ENCODE assay signal across 9 mouse cellular contexts in the genomic region with DNA sequence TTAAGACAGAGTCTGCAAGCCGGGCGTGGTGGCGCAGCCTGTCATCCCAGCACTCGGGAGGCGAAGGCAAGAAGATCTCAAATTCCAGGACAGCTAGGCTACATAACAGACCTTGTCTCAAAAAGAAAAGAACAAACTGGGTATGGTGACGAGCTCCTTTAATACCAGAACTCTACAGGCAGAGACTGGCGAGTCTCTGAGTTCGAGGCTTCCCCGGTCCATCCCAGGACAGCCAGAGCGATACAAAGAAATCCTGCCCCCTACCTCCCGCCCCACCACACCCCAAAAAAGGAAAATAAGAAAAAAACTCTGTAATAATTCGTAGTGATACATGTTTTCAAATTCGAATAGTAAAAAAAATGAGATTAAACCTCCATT. TPM values are rescaled to one million over a fixed set of nuclear protein-coding genes. Genes with fewer than 3 reads are reported as not detected.
DNase-seq lines count a peak whose midpoint lies in the region; ATAC-seq and TF ChIP-seq lines count a peak whose summit lies in the region.
"Had no signal": no experiment of that assay in that cellular context is flagged by ENCODE, and none has a peak within 500 bp of the region (broad histone marks: within the 10 kb centered on the region; RNA-seq: fewer than 3 reads in every experiment).

No protein-coding gene starts in this region.

- peak overlapping the region; percentile 74 for H3K4me3 ChIP-seq in lung, embryonic 16.5 days (ENCODE audit: low read length)
- peak overlapping the region; percentile 91 for H3K4me3 ChIP-seq in embryonic facial prominence, embryonic 15.5 days (replicated peaks)
- peak overlapping the region; percentile 76 for H3K4me3 ChIP-seq in intestine, postnatal 0 days (ENCODE audit: low read depth, low read length)
- peak overlapping the region; percentile 85 for H3K4me3 ChIP-seq in neural tube, embryonic 15.5 days (replicated peaks)

- under 1% methylated on average over 13 of the region's 13 CpGs for WGBS in lung, embryonic 16.5 days
- WGBS in embryonic facial prominence, embryonic 15.5 days: 4% methylated on average over 13 of the region's 13 CpGs
- 2% methylated on average over 13 of the region's 13 CpGs for WGBS in intestine, postnatal 0 days
- 6% methylated on average over 13 of the region's 13 CpGs for WGBS in neural tube, embryonic 15.5 days

- no peaks in the 10 kb centered on the region for H3K9me3 ChIP-seq in lung, embryonic 16.5 days (ENCODE audit: control insufficient read depth, low read length)
- no peaks in the 10 kb centered on the region for H3K9me3 ChIP-seq in embryonic facial prominence, embryonic 15.5 days (replicated peaks)
- no peaks in the 10 kb centered on the region for H3K9me3 ChIP-seq in intestine, postnatal 0 days (ENCODE audit: control insufficient read depth)
- H3K9me3 ChIP-seq in neural tube, embryonic 15.5 days (replicated peaks): no peaks in the 10 kb centered on the region

- TF ChIP-seq CTCF in intestine, postnatal 0 days (IDR thresholded peaks at IDR 0.05; ENCODE audit: low read depth): no peak

- peaks cover 6% of the 10 kb centered on the region for H3K4me1 ChIP-seq in lung, embryonic 16.5 days (replicated peaks; ENCODE audit: control insufficient read depth, insufficient read depth, low read length)
- peaks cover 7% of the 10 kb centered on the region for H3K4me1 ChIP-seq in embryonic facial prominence, embryonic 15.5 days
- no peaks in the 10 kb centered on the region for H3K4me1 ChIP-seq in intestine, postnatal 0 days (replicated peaks; ENCODE audit: control insufficient read depth, insufficient read depth, low read length)
- peaks cover 14% of the 10 kb centered on the region for H3K4me1 ChIP-seq in neural tube, embryonic 15.5 days

- H3K36me3 ChIP-seq in lung, embryonic 16.5 days (ENCODE audit: control insufficient read depth, insufficient read depth, low read length): peaks cover 15% of the 10 kb centered on the region
- peaks cover 41% of the 10 kb centered on the region for H3K36me3 ChIP-seq in embryonic facial prominence, embryonic 15.5 days
- H3K36me3 ChIP-seq in intestine, postnatal 0 days (ENCODE audit: control insufficient read depth, insufficient read depth): peaks cover 23% of the 10 kb centered on the region
- peaks cover 39% of the 10 kb centered on the region for H3K36me3 ChIP-seq in neural tube, embryonic 15.5 days

- ATAC-seq in lung, embryonic 16.5 days (ENCODE audit: low read depth): no peak
- no peak for ATAC-seq in embryonic facial prominence, embryonic 15.5 days (ENCODE audit: insufficient number of reproducible peaks, low FRiP score, low TSS enrichment, low read depth)
- no peak for ATAC-seq in intestine, postnatal 0 days
- no peak for ATAC-seq in neural tube, embryonic 15.5 days (ENCODE audit: low FRiP score)

- peak overlapping the region; percentile 83 for H3K9ac ChIP-seq in lung, embryonic 16.5 days (ENCODE audit: low read length)
- H3K9ac ChIP-seq in embryonic facial prominence, embryonic 15.5 days: peak overlapping the region; percentile 79
- H3K9ac ChIP-seq in intestine, postnatal 0 days (ENCODE audit: low read depth, low read length): peak overlapping the region; percentile 83
- H3K9ac ChIP-seq in neural tube, embryonic 15.5 days (replicated peaks): peak overlapping the region; percentile 87

- peak overlapping the region; percentile 92 for H3K27ac ChIP-seq in lung, embryonic 16.5 days (ENCODE audit: low read length)
- peak overlapping the region; percentile 97 for H3K27ac ChIP-seq in embryonic facial prominence, embryonic 15.5 days (replicated peaks)
- H3K27ac ChIP-seq in intestine, postnatal 0 days (ENCODE audit: low read depth, low read length): peak overlapping the region; percentile 96
- H3K27ac ChIP-seq in neural tube, embryonic 15.5 days (replicated peaks): peak overlapping the region; percentile 96

- no peaks in the 10 kb centered on the region for H3K27me3 ChIP-seq in lung, embryonic 16.5 days (ENCODE audit: control insufficient read depth, insufficient read depth, low read depth, low read length)
- H3K27me3 ChIP-seq in embryonic facial prominence, embryonic 15.5 days: no peaks in the 10 kb centered on the region
- no peaks in the 10 kb centered on the region for H3K27me3 ChIP-seq in intestine, postnatal 0 days (replicated peaks; ENCODE audit: control insufficient read depth, insufficient read depth, low read length)
- no peaks in the 10 kb centered on the region for H3K27me3 ChIP-seq in neural tube, embryonic 15.5 days (replicated peaks)

- peak overlapping the region; percentile 62 for H3K4me2 ChIP-seq in lung, embryonic 16.5 days (ENCODE audit: low read depth, low read length)
- H3K4me2 ChIP-seq in embryonic facial prominence, embryonic 15.5 days (replicated peaks): peak overlapping the region; percentile 87
- peak overlapping the region; percentile 73 for H3K4me2 ChIP-seq in intestine, postnatal 0 days (replicated peaks; ENCODE audit: low read depth)
- H3K4me2 ChIP-seq in neural tube, embryonic 15.5 days: peak overlapping the region; percentile 78

- no peak for DNase-seq in lung, postnatal 4 days
- no peak for DNase-seq in cerebellum, adult 9-11 months
- DNase-seq in frontal cortex, postnatal 10 days (ENCODE audit: low spot score in 2 of 2): no peak
- no peak for DNase-seq in gastrocnemius, adult 18-20 months (ENCODE audit: low spot score)

RNA-seq across cellular contexts. Expression of gene C87436, which starts 0.9 kb away (rescaled TPM):
- polyA plus RNA-seq in lung, embryonic 16.5 days (2015; fragmentation: Nextera tagmentation; extraction: Ambion mirVana): 23.8 and 26.7 TPM in 2 replicates
- polyA plus RNA-seq in embryonic facial prominence, embryonic 15.5 days (2015; fragmentation: Nextera tagmentation; extraction: Ambion mirVana): 24.7 and 26.8 TPM in 2 replicates
- 12.4 and 12.8 TPM in 2 replicates for polyA plus RNA-seq in intestine, postnatal 0 days (2015; fragmentation: Nextera tagmentation; extraction: Ambion mirVana)
- polyA plus RNA-seq in neural tube, embryonic 15.5 days (2015; fragmentation: Nextera tagmentation; extraction: Ambion mirVana): 22.2 and 25.6 TPM in 2 replicates
- total RNA-seq in gastrocnemius, adult 18-20 months (2021): 1 to 10 TPM; 9.2 to 10.0 TPM

RNA-seq across cellular contexts. Expression of gene Gm44790, which starts 12.7 kb away (rescaled TPM):
- polyA plus RNA-seq in lung, embryonic 16.5 days (2015; fragmentation: Nextera tagmentation; extraction: Ambion mirVana): not detected in 2 replicates
- not detected in 2 replicates for polyA plus RNA-seq in embryonic facial prominence, embryonic 15.5 days (2015; fragmentation: Nextera tagmentation; extraction: Ambion mirVana)
- polyA plus RNA-seq in intestine, postnatal 0 days (2015; fragmentation: Nextera tagmentation; extraction: Ambion mirVana): not detected in 2 replicates
- not detected in 2 replicates for polyA plus RNA-seq in neural tube, embryonic 15.5 days (2015; fragmentation: Nextera tagmentation; extraction: Ambion mirVana)
- not detected for total RNA-seq in gastrocnemius, adult 18-20 months (2021)
- total RNA-seq: common myeloid progenitor, adult 5-6 weeks had no signal

RNA-seq across cellular contexts. Expression of gene Tia1, which starts 35.1 kb away (rescaled TPM):
- 176 and 177 TPM in 2 replicates for polyA plus RNA-seq in lung, embryonic 16.5 days (2015; fragmentation: Nextera tagmentation; extraction: Ambion mirVana)
- 170 and 185 TPM in 2 replicates for polyA plus RNA-seq in embryonic facial prominence, embryonic 15.5 days (2015; fragmentation: Nextera tagmentation; extraction: Ambion mirVana)
- 33.0 and 35.7 TPM in 2 replicates for polyA plus RNA-seq in intestine, postnatal 0 days (2015; fragmentation: Nextera tagmentation; extraction: Ambion mirVana)
- 275 and 303 TPM in 2 replicates for polyA plus RNA-seq in neural tube, embryonic 15.5 days (2015; fragmentation: Nextera tagmentation; extraction: Ambion mirVana)
- 10 to 100 TPM; 19.2 to 20.9 TPM for total RNA-seq in gastrocnemius, adult 18-20 months (2021)

RNA-seq across cellular contexts. Expression of gene Pcyox1, which starts 42.2 kb away (rescaled TPM):
- polyA plus RNA-seq in lung, embryonic 16.5 days (2015; fragmentation: Nextera tagmentation; extraction: Ambion mirVana): 85.4 and 88.9 TPM in 2 replicates
- 96.3 and 102 TPM in 2 replicates for polyA plus RNA-seq in embryonic facial prominence, embryonic 15.5 days (2015; fragmentation: Nextera tagmentation; extraction: Ambion mirVana)
- 37.8 and 41.0 TPM in 2 replicates for polyA plus RNA-seq in intestine, postnatal 0 days (2015; fragmentation: Nextera tagmentation; extraction: Ambion mirVana)
- 79.8 and 89.6 TPM in 2 replicates for polyA plus RNA-seq in neural tube, embryonic 15.5 days (2015; fragmentation: Nextera tagmentation; extraction: Ambion mirVana)
- 10 to 100 TPM; 50.6 to 54.0 TPM for total RNA-seq in gastrocnemius, adult 18-20 months (2021)
